Mouse (Mus musculus): ENCODE measurements around the gene Zbtb20.
"Not testable (repeated sequence)": the region's sequence is repeated elsewhere in the genome, so short reads cannot be mapped to it uniquely, and the experiment has no call there.

Zbtb20 gene

GRCm38 (mm10) chr16:42910016-42910415 lies 34.3 kb downstream of the Zbtb20 start:
- DNase-seq (ENCODE audit: low read depth, low spot score): no peak

GRCm38 (mm10) chr16:42910716-42911115 lies 35.0 kb downstream of the Zbtb20 start:
- no peak for DNase-seq (ENCODE audit: low read depth, low spot score)

- DNase-seq (ENCODE audit: low read depth, low spot score): no peak
Measured at GRCm38 (mm10) chr16:42911326-42911725, 35.6 kb downstream of the Zbtb20 start.

- peak; percentile 5 for DNase-seq (ENCODE audit: low read depth, low spot score)
Measured at GRCm38 (mm10) chr16:42911815-42912214, 36.1 kb downstream of the Zbtb20 start.

GRCm38 (mm10) chr16:42913291-42913690 lies 37.6 kb downstream of the Zbtb20 start:
- DNase-seq (ENCODE audit: low read depth, low spot score): peak; percentile 66

GRCm38 (mm10) chr16:42914457-42915085 lies 38.9 kb downstream of the Zbtb20 start:
- peak; percentile 71 for DNase-seq (ENCODE audit: low read depth, low spot score)

- no peak for DNase-seq (ENCODE audit: low read depth, low spot score)
Measured at GRCm38 (mm10) chr16:42919992-42920760, 44.5 kb downstream of the Zbtb20 start.

GRCm38 (mm10) chr16:42921436-42921835 lies 45.8 kb downstream of the Zbtb20 start:
- no peak for DNase-seq (ENCODE audit: low read depth, low spot score)

- DNase-seq (ENCODE audit: low read depth, low spot score): no peak
Measured at GRCm38 (mm10) chr16:42938211-42938610, 62.5 kb downstream of the Zbtb20 start.

GRCm38 (mm10) chr16:42947016-42947415 lies 71.3 kb downstream of the Zbtb20 start:
- no peak for DNase-seq (ENCODE audit: low read depth, low spot score)

GRCm38 (mm10) chr16:42955401-42955800 lies 79.7 kb downstream of the Zbtb20 start:
- not testable (repeated sequence) for DNase-seq (ENCODE audit: low read depth, low spot score)

GRCm38 (mm10) chr16:42972872-42973271 lies 97.2 kb downstream of the Zbtb20 start:
- DNase-seq (ENCODE audit: low read depth, low spot score): no peak

GRCm38 (mm10) chr16:42998896-42999295 lies 123.2 kb downstream of the Zbtb20 start:
- DNase-seq (ENCODE audit: low read depth, low spot score): no peak

- DNase-seq (ENCODE audit: low read depth, low spot score): no peak
Measured at GRCm38 (mm10) chr16:43026351-43026750, 150.7 kb downstream of the Zbtb20 start.

- no peak for DNase-seq (ENCODE audit: low read depth, low spot score)
Measured at GRCm38 (mm10) chr16:43029243-43029642, 153.6 kb downstream of the Zbtb20 start.

GRCm38 (mm10) chr16:43035709-43036108 lies 160.0 kb downstream of the Zbtb20 start:
- DNase-seq (ENCODE audit: low read depth, low spot score): no peak

GRCm38 (mm10) chr16:43036510-43036909 lies 160.8 kb downstream of the Zbtb20 start:
- no peak for DNase-seq (ENCODE audit: low read depth, low spot score)

GRCm38 (mm10) chr16:43037320-43037719 lies 161.6 kb downstream of the Zbtb20 start:
- no peak for DNase-seq (ENCODE audit: low read depth, low spot score)

- no peak for DNase-seq (ENCODE audit: low read depth, low spot score)
Measured at GRCm38 (mm10) chr16:43045611-43046010, 169.9 kb downstream of the Zbtb20 start.

GRCm38 (mm10) chr16:43046686-43047085 lies 171.0 kb downstream of the Zbtb20 start:
- no peak for DNase-seq (ENCODE audit: low read depth, low spot score)

- DNase-seq (ENCODE audit: low read depth, low spot score): no peak
Measured at GRCm38 (mm10) chr16:43069666-43070295, 194.1 kb downstream of the Zbtb20 start.

- no peak for DNase-seq (ENCODE audit: low read depth, low spot score)
Measured at GRCm38 (mm10) chr16:43071875-43072274, 196.2 kb downstream of the Zbtb20 start.

Data from ES-CJ7 (cell line).